Mouse (Mus musculus) 3134 (cell line): ENCODE data around the gene Camk1d.
A peak's percentile ranks its signal among the peaks of the same experiment; 100 is the strongest.
"Not testable (repeated sequence)": the region's sequence is repeated elsewhere in the genome, so short reads cannot be mapped to it uniquely, and the experiment has no call there.

Experiments used
- DNase-seq: peaks from one replicate; pipeline ENCODE4 v3.0.0-alpha.2; 2011; ENCODE audit warnings: low spot score; ENCODE audit not compliant: insufficient read length; ENCODE audit errors: extremely low read depth

Camk1d gene

DNA sequence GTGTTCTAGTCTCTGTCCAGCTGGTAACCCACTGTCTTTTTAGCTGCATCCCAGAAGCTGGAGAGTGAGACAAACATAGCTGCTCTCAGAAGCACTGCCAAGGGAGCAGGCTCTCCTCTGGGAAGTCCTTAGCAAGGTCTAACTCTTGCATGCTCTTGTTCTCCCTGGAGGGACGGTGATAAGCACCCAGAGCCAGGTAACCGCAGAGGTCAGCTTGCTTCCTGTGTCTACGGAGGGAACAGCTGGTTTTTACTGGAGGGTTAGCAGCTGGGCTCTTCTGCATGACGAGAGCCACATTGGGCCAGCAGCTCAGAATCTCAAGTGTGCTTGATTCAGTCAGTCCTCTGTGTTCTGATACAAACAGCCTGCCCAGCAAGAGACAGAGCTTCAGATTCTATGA lies 425.7 kb downstream of the Camk1d start:
- no peak for DNase-seq

DNA sequence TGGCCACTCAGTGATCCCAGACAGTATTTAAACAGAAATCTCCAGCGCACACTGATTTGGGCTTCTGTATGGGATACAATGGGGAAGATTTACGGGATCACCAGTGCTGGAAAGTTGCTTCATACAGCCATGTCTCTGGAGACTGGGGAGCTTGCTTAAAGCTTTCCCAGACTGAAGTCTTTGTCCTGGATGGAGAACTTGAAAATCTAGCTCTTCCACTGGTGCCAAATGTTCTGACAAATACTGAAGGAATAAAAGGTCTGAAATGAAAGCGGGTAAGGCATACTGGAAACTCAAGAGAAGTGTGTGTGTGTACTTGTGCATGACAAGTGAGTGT lies 427.3 kb downstream of the Camk1d start:
- DNase-seq = no peak

GRCm38 (mm10) chr2:5286189-5287043 lies 427.9 kb downstream of the Camk1d start:
- DNase-seq = peak; percentile 75

DNA sequence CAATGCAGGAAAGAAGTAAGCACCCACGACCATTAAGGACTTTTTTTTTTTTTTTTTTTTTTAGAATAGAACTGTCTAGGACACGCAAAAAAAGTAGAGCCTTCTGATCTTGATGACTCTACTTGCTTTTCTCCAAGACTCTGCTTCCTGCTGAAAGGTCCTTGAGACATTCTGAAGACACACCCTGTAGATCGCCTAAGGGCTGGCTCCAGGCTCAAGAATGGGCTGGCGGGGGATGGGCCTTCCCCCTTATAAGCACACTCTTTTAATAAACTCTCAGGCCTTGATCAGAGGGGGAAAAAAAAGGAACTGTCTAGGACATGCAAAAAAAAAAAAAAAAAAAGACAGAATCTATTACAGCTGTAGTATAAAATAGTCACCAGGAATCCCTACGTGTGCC lies 430.0 kb downstream of the Camk1d start:
- no peak for DNase-seq

DNA sequence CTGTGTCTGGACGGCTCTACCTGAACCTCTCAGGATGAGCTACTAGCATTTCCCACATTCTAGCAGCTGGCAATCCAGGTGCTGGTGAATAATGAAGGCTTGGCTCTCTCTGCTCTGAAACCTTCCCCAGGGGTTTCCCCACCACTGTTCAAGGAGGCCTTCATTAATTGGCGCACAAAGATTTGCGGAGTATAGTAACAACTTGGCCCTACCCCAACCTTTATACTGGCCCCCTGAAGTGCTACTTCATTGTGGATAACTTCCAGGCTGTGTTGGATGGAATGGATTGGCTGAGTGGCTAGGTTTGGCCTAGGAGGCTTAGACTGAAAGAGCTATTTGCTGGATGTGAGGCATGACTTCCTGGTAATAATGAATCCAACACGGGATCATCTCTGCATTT lies 431.7 kb downstream of the Camk1d start:
- DNase-seq = no peak

GRCm38 (mm10) chr2:5267980-5268379 lies 446.3 kb downstream of the Camk1d start:
- no peak for DNase-seq

DNA sequence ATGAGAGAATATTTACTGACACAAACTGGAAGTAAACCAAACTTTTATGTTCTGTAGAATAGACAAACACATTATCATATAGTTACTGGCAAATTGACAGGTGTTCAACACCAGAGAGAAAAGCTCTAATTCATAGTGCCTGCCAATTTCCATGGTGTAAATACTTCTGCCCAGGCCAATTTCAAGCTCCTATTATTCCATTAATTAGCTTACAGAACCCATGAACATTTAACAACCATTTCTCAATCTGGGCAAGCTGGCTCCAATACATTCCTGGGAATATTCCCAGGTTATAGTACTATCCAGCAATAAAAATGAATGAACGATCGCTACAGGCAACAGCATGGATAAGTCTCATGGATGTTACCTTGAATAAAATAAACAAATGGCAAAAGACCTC lies 452.0 kb downstream of the Camk1d start:
- no peak for DNase-seq

- DNase-seq = no peak
Measured at GRCm38 (mm10) chr2:5258250-5258649, 456.1 kb downstream of the Camk1d start.

GRCm38 (mm10) chr2:5249969-5250368 lies 464.3 kb downstream of the Camk1d start:
- DNase-seq = no peak

- DNase-seq = not testable (repeated sequence)
Measured at GRCm38 (mm10) chr2:5249199-5249598, 465.1 kb downstream of the Camk1d start.
